Mouse (Mus musculus) thymus, adult 2 months (tissue): ENCODE data around the gene Sept6. TPM values are rescaled to one million over a fixed set of nuclear protein-coding genes. Genes with fewer than 3 reads are reported as not detected.

ENCODE experiments used
- DNase-seq: peaks from one replicate; pipeline ENCODE4 v3.0.0; 2021
- H3K27ac ChIP-seq: fragments of 200-500 bp; 2 replicates; pipeline ENCODE4 v1.5.1; 2012; ENCODE audit warnings: low read length, control low read depth; ENCODE audit not compliant: control insufficient read depth, insufficient read depth
- H3K27me3 ChIP-seq: fragments of 200-500 bp; 2 replicates; pipeline ENCODE4 v1.6.1; 2012; ENCODE audit warnings: mild to moderate bottlenecking, low read length, moderate library complexity, mixed read lengths; ENCODE audit not compliant: control insufficient read depth, insufficient read depth
- H3K36me3 ChIP-seq: fragments of 200-500 bp; 2 replicates; pipeline ENCODE4 v1.6.1; 2012; ENCODE audit warnings: mild to moderate bottlenecking, low read length, moderate library complexity; ENCODE audit not compliant: control insufficient read depth, insufficient read depth
- H3K4me1 ChIP-seq: fragments of 200-500 bp; replicated peaks from 2 replicates; pipeline ENCODE4 v1.6.1; 2012; ENCODE audit warnings: low read length; ENCODE audit not compliant: control insufficient read depth, insufficient read depth
- H3K4me3 ChIP-seq: fragments of 200-500 bp; 2 replicates; pipeline ENCODE4 v1.5.1; 2012; ENCODE audit warnings: mild to moderate bottlenecking, low read length, control low read depth, moderate library complexity; ENCODE audit not compliant: control insufficient read depth, insufficient read depth
- CTCF ChIP-seq: fragments of 200-500 bp; IDR thresholded peaks from 2 replicates; pipeline ENCODE4 v1.5.1; 2012; ENCODE audit warnings: mild to moderate bottlenecking, control low read depth, low read length, moderate library complexity, borderline replicate concordance; ENCODE audit not compliant: control insufficient read depth, poor library complexity, insufficient read depth; ENCODE audit errors: extremely low read depth
- POLR2A ChIP-seq: fragments of 200-500 bp; IDR thresholded peaks from 2 replicates; pipeline ENCODE4 v1.6.1; 2012; ENCODE audit warnings: mild to moderate bottlenecking, low read length, control low read depth, moderate library complexity; ENCODE audit not compliant: control insufficient read depth, poor library complexity, insufficient read depth; ENCODE audit errors: extremely low read depth
- WGBS: fragments of 180-500 bp; shearing (Covaris S2); methylation state at CpG from one replicate; pipeline ENCODE4 v1.1.7; 2018; 5-methylcytosine and 5-hydroxymethylcytosine counted together
- polyA plus RNA-seq: library from polyadenylated mRNA; depleted of rRNA; stranded (reverse); fragments of >200 nt; gene quantifications from 2 replicates; pipeline ENCODE4 v1.2.3, GENCODE M21; 2012

Sept6 gene
- polyA plus RNA-seq, 1 experiment, result 122 TPM

GRCm38 (mm10) chrX:37013870-37014269 is 22.3 kb upstream of the Sept6 start:
- WGBS, result 64% methylated on average over 5 of the region's 5 CpGs
- Histone ChIP-seq H3K4me3 (no peak overlapping the region), H3K36me3 (no peaks in the 10 kb centered on the region), H3K27me3 (no peaks in the 10 kb centered on the region), H3K4me1 (no peaks in the 10 kb centered on the region), H3K27ac (no peak overlapping the region)
- no peak for DNase-seq
- TF ChIP-seq CTCF, result no peak
- no peak for TF ChIP-seq POLR2A

GRCm38 (mm10) chrX:36991039-36991438 is 555 bp downstream of the Sept6 start:
- 46% methylated on average over 4 of the region's 4 CpGs for WGBS
- Histone ChIP-seq H3K36me3 (no peaks in the 10 kb centered on the region), H3K27ac (no peak overlapping the region)

GRCm38 (mm10) chrX:36989752-36990404 is 1.7 kb downstream of the Sept6 start:
- WGBS, result 12% methylated on average over 11 of the region's 11 CpGs
- Histone ChIP-seq H3K27ac (peak overlapping the region; percentile 77), H3K4me3 (peak overlapping the region; percentile 93), H3K27me3 (no peaks in the 10 kb centered on the region), H3K36me3 (no peaks in the 10 kb centered on the region), H3K4me1 (peaks cover 35% of the 10 kb centered on the region)
- TF ChIP-seq POLR2A (no peak), CTCF (no peak)
- peak; percentile 46 for DNase-seq

More at GRCm38 (mm10) chrX:36991039-36991438, 555 bp downstream of the Sept6 start:
- DNase-seq, result peak; percentile 18
- Histone ChIP-seq H3K4me1 (peaks cover 29% of the 10 kb centered on the region), H3K4me3 (no peak overlapping the region), H3K27me3 (no peaks in the 10 kb centered on the region)
- TF ChIP-seq CTCF (no peak), POLR2A (no peak)

GRCm38 (mm10) chrX:36989234-36989751 is 2.3 kb downstream of the Sept6 start:
- WGBS, result 0% methylated on average over 24 of the region's 29 CpGs
- peak overlapping the region; percentile 83 for H3K27ac ChIP-seq
- peak overlapping the region; percentile 93 for H3K4me3 ChIP-seq
- TF ChIP-seq CTCF (no peak), POLR2A (peak; percentile 76)
- no peaks in the 10 kb centered on the region for H3K36me3 ChIP-seq
- DNase-seq, result peak; percentile 77
- peaks cover 35% of the 10 kb centered on the region for H3K4me1 ChIP-seq
- H3K27me3 ChIP-seq, result no peaks in the 10 kb centered on the region

GRCm38 (mm10) chrX:36988754-36989153 is 2.8 kb downstream of the Sept6 start:
- 3% methylated on average over 21 of the region's 23 CpGs for WGBS
- Histone ChIP-seq H3K27ac (peak overlapping the region; percentile 83; the same call in 1 of the 2 replicates), H3K27me3 (no peaks in the 10 kb centered on the region), H3K36me3 (no peaks in the 10 kb centered on the region), H3K4me3 (peak overlapping the region; percentile 93), H3K4me1 (peaks cover 36% of the 10 kb centered on the region)
- TF ChIP-seq CTCF (no peak), POLR2A (no peak)
- peak; percentile 46 for DNase-seq

- peaks cover 45% of the 10 kb centered on the region for H3K4me1 ChIP-seq
- H3K36me3 ChIP-seq, result no peaks in the 10 kb centered on the region
- no peaks in the 10 kb centered on the region for H3K27me3 ChIP-seq
- DNase-seq, result no peak
- 29% methylated on average over 4 of the region's 4 CpGs for WGBS
- no peak overlapping the region for H3K4me3 ChIP-seq
- no peak overlapping the region for H3K27ac ChIP-seq
- TF ChIP-seq POLR2A, result no peak
- no peak for TF ChIP-seq CTCF
Measured at GRCm38 (mm10) chrX:36987851-36988250, 3.7 kb downstream of the Sept6 start.

- H3K27me3 ChIP-seq, result no peaks in the 10 kb centered on the region
- H3K4me3 ChIP-seq, result no peak overlapping the region
- peaks cover 36% of the 10 kb centered on the region for H3K4me1 ChIP-seq
- TF ChIP-seq POLR2A (no peak), CTCF (no peak)
- no peak for DNase-seq
- no peaks in the 10 kb centered on the region for H3K36me3 ChIP-seq
- no peak overlapping the region for H3K27ac ChIP-seq
- 55% methylated on average over 3 of the region's 3 CpGs for WGBS
Measured at GRCm38 (mm10) chrX:36985041-36985440, 6.6 kb downstream of the Sept6 start.
